In genomic region chr2:155242296-155242855, GRCm38 (mm10) we compare ENCODE assay signal across 13 mouse cellular contexts. TPM values are rescaled to one million over a fixed set of nuclear protein-coding genes. Genes with fewer than 3 reads are reported as not detected.
DNase-seq lines count a peak whose midpoint lies in the region; ATAC-seq and TF ChIP-seq lines count a peak whose summit lies in the region.
"Had no signal": no experiment of that assay in that cellular context is flagged by ENCODE, and none has a peak within 500 bp of the region (broad histone marks: within the 10 kb centered on the region; RNA-seq: fewer than 3 reads in every experiment).

No protein-coding gene starts in this region.

- H3K27ac ChIP-seq in heart, postnatal 0 days (ENCODE audit: low read depth) = peak overlapping the region; percentile 75
- no peak overlapping the region for H3K27ac ChIP-seq in embryonic facial prominence, embryonic 10.5 days (replicated peaks)
- H3K27ac ChIP-seq: hindbrain, embryonic 13.5 days; midbrain, embryonic 13.5 days had no signal

- 34% methylated on average over 7 of the region's 7 CpGs for WGBS in heart, postnatal 0 days
- 90% methylated on average over 7 of the region's 7 CpGs for WGBS in embryonic facial prominence, embryonic 10.5 days

- DNase-seq in brain, adult 2 months (ENCODE audit: low read depth, low spot score) = peak; percentile 61
- DNase-seq in heart, postnatal 0 days (ENCODE audit: low spot score) = no peak
- peak; percentile 15 for DNase-seq in telencephalon, adult 2 months (ENCODE audit: low read depth, low spot score)
- no peak for DNase-seq in embryonic facial prominence, embryonic 10.5 days (ENCODE audit: low spot score)
- DNase-seq in right cerebral cortex, adult 2 months (ENCODE audit: low spot score in 2 of 2) = no peak
- DNase-seq: kidney, postnatal 36 days; thymus, postnatal 25 days had no signal

- H3K4me2 ChIP-seq in heart, postnatal 0 days (ENCODE audit: low read depth, low read length) = no peak overlapping the region
- H3K4me2 ChIP-seq: hindbrain, embryonic 13.5 days; liver, embryonic 11.5 days; midbrain, embryonic 13.5 days had no signal

- H3K4me3 ChIP-seq in megakaryocyte, embryonic 14.5 days (replicated peaks) = peak overlapping the region; percentile 75
- no peak overlapping the region for H3K4me3 ChIP-seq in heart, postnatal 0 days (ENCODE audit: low read depth, low read length)
- no peak overlapping the region for H3K4me3 ChIP-seq in embryonic facial prominence, embryonic 10.5 days
- H3K4me3 ChIP-seq: hindbrain, embryonic 13.5 days; midbrain, embryonic 13.5 days had no signal

- no peak for TF ChIP-seq CTCF in heart, postnatal 0 days (IDR thresholded peaks at IDR 0.05; ENCODE audit: low read depth)

- H3K27me3 ChIP-seq in megakaryocyte, embryonic 14.5 days (replicated peaks) = no peaks in the 10 kb centered on the region
- no peaks in the 10 kb centered on the region for H3K27me3 ChIP-seq in heart, postnatal 0 days (ENCODE audit: control insufficient read depth, insufficient read depth, low read length)
- H3K27me3 ChIP-seq in embryonic facial prominence, embryonic 10.5 days (replicated peaks; ENCODE audit: low read depth, poor library complexity, severe bottlenecking) = no peaks in the 10 kb centered on the region
- H3K27me3 ChIP-seq: hindbrain, embryonic 13.5 days; midbrain, embryonic 13.5 days had no signal

- no peak overlapping the region for H3K9ac ChIP-seq in heart, postnatal 0 days (replicated peaks; ENCODE audit: low read depth, low read length)
- H3K9ac ChIP-seq: hindbrain, embryonic 13.5 days; midbrain, embryonic 13.5 days had no signal

- H3K4me1 ChIP-seq in megakaryocyte, embryonic 14.5 days = peaks cover 63% of the 10 kb centered on the region
- peaks cover 23% of the 10 kb centered on the region for H3K4me1 ChIP-seq in heart, postnatal 0 days (ENCODE audit: control insufficient read depth, insufficient read depth)
- peaks cover 8% of the 10 kb centered on the region for H3K4me1 ChIP-seq in embryonic facial prominence, embryonic 10.5 days

- peaks cover 67% of the 10 kb centered on the region for H3K36me3 ChIP-seq in megakaryocyte, embryonic 14.5 days (replicated peaks; ENCODE audit: low read length)
- peaks cover 52% of the 10 kb centered on the region for H3K36me3 ChIP-seq in heart, postnatal 0 days (replicated peaks; ENCODE audit: control insufficient read depth, insufficient read depth, low read length)
- peaks cover 73% of the 10 kb centered on the region for H3K36me3 ChIP-seq in embryonic facial prominence, embryonic 10.5 days (replicated peaks)

- peaks cover 7% of the 10 kb centered on the region; the same call in 1 of the 2 replicates for H3K9me3 ChIP-seq in megakaryocyte, embryonic 14.5 days
- H3K9me3 ChIP-seq in heart, postnatal 0 days (replicated peaks; ENCODE audit: control insufficient read depth, low read length) = no peaks in the 10 kb centered on the region
- no peaks in the 10 kb centered on the region for H3K9me3 ChIP-seq in embryonic facial prominence, embryonic 10.5 days
- H3K9me3 ChIP-seq: hindbrain, embryonic 13.5 days; midbrain, embryonic 13.5 days had no signal

- ATAC-seq in megakaryocyte, adult 5-6 weeks (ENCODE audit: poor library complexity, severe bottlenecking) = no peak
- no peak for ATAC-seq in heart, postnatal 0 days (ENCODE audit: insufficient read depth, low read depth)
- no peak for ATAC-seq in erythroid progenitor cell, adult 5-6 weeks (replicated peaks; ENCODE audit: low FRiP score, poor library complexity, severe bottlenecking)
- ATAC-seq: midbrain, embryonic 13.5 days had no signal

- TF ChIP-seq EP300 in heart, postnatal 0 days (IDR thresholded peaks at IDR 0.05; ENCODE audit: low read depth) = no peak

RNA-seq across cellular contexts. Expression of gene Dynlrb1, which starts 6.0 kb away (rescaled TPM):
- 10.7 and 187 TPM in 2 replicates for polyA plus RNA-seq in megakaryocyte, embryonic 14.5 days (2012; ENCODE audit: insufficient read depth, low replicate concordance)
- 365 and 368 TPM in 2 replicates for total RNA-seq in megakaryocyte, adult 5-6 weeks (2015)
- 240 and 243 TPM in 2 replicates for total RNA-seq in megakaryocyte, adult 5-6 weeks (2017)
- total RNA-seq in heart, postnatal 0 days (2014; rRNA removed; ENCODE audit: low replicate concordance) = 159 and 215 TPM in 2 replicates
- 423 and 444 TPM in 2 replicates for polyA plus RNA-seq in heart, postnatal 0 days (2015; fragmentation: Nextera tagmentation; extraction: Ambion mirVana)
- 95.2 and 122 TPM in 2 replicates for total RNA-seq in erythroid progenitor cell, adult 5-6 weeks (2015; ENCODE audit: low replicate concordance)
- 37.9 and 56.7 TPM in 2 replicates for total RNA-seq in erythroid progenitor cell, adult 5-6 weeks (2017; ENCODE audit: low replicate concordance)
- polyA plus RNA-seq in embryonic facial prominence, embryonic 10.5 days (2016; fragmentation: Nextera tagmentation; extraction: Ambion mirVana) = 416 and 443 TPM in 2 replicates

RNA-seq across cellular contexts. Expression of gene Map1lc3a, which starts 33.7 kb away (rescaled TPM):
- 47.3 and 56.9 TPM in 2 replicates for polyA plus RNA-seq in megakaryocyte, embryonic 14.5 days (2012; ENCODE audit: insufficient read depth, low replicate concordance)
- 4.7 TPM in 2 replicates for total RNA-seq in megakaryocyte, adult 5-6 weeks (2015)
- total RNA-seq in megakaryocyte, adult 5-6 weeks (2017) = 0.51 and 1.3 TPM in 2 replicates
- total RNA-seq in heart, postnatal 0 days (2014; rRNA removed; ENCODE audit: low replicate concordance) = 673 and 815 TPM in 2 replicates
- polyA plus RNA-seq in heart, postnatal 0 days (2015; fragmentation: Nextera tagmentation; extraction: Ambion mirVana) = 946 and 987 TPM in 2 replicates
- total RNA-seq in erythroid progenitor cell, adult 5-6 weeks (2015; ENCODE audit: low replicate concordance) = not detected in 2 replicates
- 2.8 TPM in 1 of 2 replicates, not detected in the other for total RNA-seq in erythroid progenitor cell, adult 5-6 weeks (2017; ENCODE audit: low replicate concordance)
- polyA plus RNA-seq in embryonic facial prominence, embryonic 10.5 days (2016; fragmentation: Nextera tagmentation; extraction: Ambion mirVana) = 106 and 122 TPM in 2 replicates

Comparison
In these comparisons a context has a peak if more than half of its experiments do, and no peak if none do; other contexts are left out.
1. DNase-seq: peak in brain, adult 2 months (single experiment) and telencephalon, adult 2 months (single experiment); none in heart, postnatal 0 days (single experiment), embryonic facial prominence, embryonic 10.5 days (single experiment) and right cerebral cortex, adult 2 months (0 of 2).
2. RNA of gene Map1lc3a, which starts 33.7 kb away (total RNA-seq): 673 to 815 TPM in heart, postnatal 0 days; 0.51 to 4.7 TPM in megakaryocyte, adult 5-6 weeks and 2.8 TPM in erythroid progenitor cell, adult 5-6 weeks; every median in the first group is over 100 times any median in the second.